Mouse (Mus musculus): ENCODE data around the gene Olfr504. TPM values are rescaled to one million over a fixed set of nuclear protein-coding genes. Genes with fewer than 3 reads are reported as not detected.

The Olfr504 gene
- not detected for polyA plus RNA-seq (2017; shearing (Covaris generic))

GRCm38 (mm10) chr7:108565693-108566092 lies at the start of gene Olfr504:
Gene Olfr504 (minus strand): TSS chr7:108565793.

GRCm38 (mm10) chr7:108610487-108610886 lies 44.9 kb upstream of the Olfr504 start, which contains the start of gene Olfr506:
Gene Olfr506 (plus strand): TSS chr7:108610787.

GRCm38 (mm10) chr7:108544227-108544626 lies 21.4 kb downstream of the Olfr504 start, which contains the start of gene Olfr503:
Gene Olfr503 (plus strand): TSS chr7:108544527.

GRCm38 (mm10) chr7:108524965-108525364 lies 40.6 kb downstream of the Olfr504 start, which contains the start of gene Olfr502:
Gene Olfr502 (minus strand): TSS chr7:108525065.

Other genes with a start within 250 kb of the Olfr504 start
- not detected for gene Olfr492, start 242.1 kb downstream of the Olfr504 start, polyA plus RNA-seq (2017; shearing (Covaris generic))
- not detected for gene Olfr493, start 218.8 kb downstream of the Olfr504 start, polyA plus RNA-seq (2017; shearing (Covaris generic))
- not detected for gene Olfr494, start 200.5 kb downstream of the Olfr504 start, polyA plus RNA-seq (2017; shearing (Covaris generic))
- not detected for gene Olfr495, start 172.6 kb downstream of the Olfr504 start, polyA plus RNA-seq (2017; shearing (Covaris generic))
- gene Olfr497, start 145.4 kb downstream of the Olfr504 start, polyA plus RNA-seq (2017; shearing (Covaris generic)), result not detected
- gene Olfr498, start 100.5 kb downstream of the Olfr504 start, polyA plus RNA-seq (2017; shearing (Covaris generic)), result not detected
- gene Olfr502, start 40.7 kb downstream of the Olfr504 start, polyA plus RNA-seq (2017; shearing (Covaris generic)), result not detected
- gene Olfr503, start 21.3 kb downstream of the Olfr504 start, polyA plus RNA-seq (2017; shearing (Covaris generic)), result not detected
- not detected for gene Olfr506, start 45.0 kb upstream of the Olfr504 start, polyA plus RNA-seq (2017; shearing (Covaris generic))
- not detected for gene Olfr507, start 56.0 kb upstream of the Olfr504 start, polyA plus RNA-seq (2017; shearing (Covaris generic))
- not detected for gene Olfr508, start 64.2 kb upstream of the Olfr504 start, polyA plus RNA-seq (2017; shearing (Covaris generic))
- not detected for gene Olfr509, start 86.1 kb upstream of the Olfr504 start, polyA plus RNA-seq (2017; shearing (Covaris generic))
- gene Olfr510, start 100.6 kb upstream of the Olfr504 start, polyA plus RNA-seq (2017; shearing (Covaris generic)), result not detected
- not detected for gene Olfr512, start 147.5 kb upstream of the Olfr504 start, polyA plus RNA-seq (2017; shearing (Covaris generic))
- gene Olfr513, start 185.2 kb upstream of the Olfr504 start, polyA plus RNA-seq (2017; shearing (Covaris generic)), result not detected

All from CD4-positive, CD25-positive, alpha-beta regulatory T cell, adult 9 weeks (primary cell).